Mouse (Mus musculus): Measurements from ENCODE around the gene Fam166b. TPM values are rescaled to one million over a fixed set of nuclear protein-coding genes. Genes with fewer than 3 reads are reported as not detected.

Gene Fam166b
- polyA plus RNA-seq, 2 experiments = not detected

DNA sequence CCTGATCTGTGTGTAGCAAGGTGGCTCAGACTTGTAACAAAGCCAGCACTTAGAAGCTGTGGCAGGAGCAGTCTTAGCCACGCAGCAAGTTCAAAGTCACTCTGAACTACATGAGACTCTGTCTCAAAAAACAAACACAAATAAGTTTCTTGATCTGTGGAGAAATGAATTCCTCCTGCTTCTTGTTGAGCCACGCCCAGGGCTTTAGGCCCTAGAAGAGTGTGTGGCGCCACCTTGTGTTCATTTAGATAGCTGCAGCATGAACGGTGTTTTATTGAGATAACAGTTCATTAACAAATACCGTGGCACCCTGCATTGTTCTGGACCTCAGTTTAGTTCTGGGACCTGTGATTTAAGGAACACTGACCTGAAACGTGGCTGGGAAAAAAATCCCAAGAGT, 8.6 kb downstream of the Fam166b start:
- Histone ChIP-seq H3K9ac (replicated peaks) (no peak overlapping the region), H3K27me3 (ENCODE audit: control insufficient read depth, insufficient read depth, low read length) (peaks cover 5% of the 10 kb centered on the region; the same call in 1 of the 2 replicates), H3K4me3 (ENCODE audit: insufficient read depth in 1 of 2, low read depth in 2 of 2, low read length in 2 of 2) (no peak overlapping the region), H3K9me3 (ENCODE audit: control insufficient read depth, low read length) (no peaks in the 10 kb centered on the region), H3K4me2 (ENCODE audit: low read depth) (no peak overlapping the region), H3K4me1 (replicated peaks; ENCODE audit: control insufficient read depth in 2 of 2, insufficient read depth in 2 of 2, low read length in 1 of 2) (peaks cover 0 to 10% of the 10 kb centered on the region in 2 experiments; a peak in 2 of 4 replicates), H3K27ac (no peak overlapping the region), H3K36me3 (replicated peaks; ENCODE audit: control insufficient read depth, insufficient read depth, low read depth) (no peaks in the 10 kb centered on the region)
- peak; percentile 52 to 70 (median 63) for DNase-seq (ENCODE audit: low read depth in 3 of 3, low spot score in 3 of 3)
- TF ChIP-seq CTCF (IDR thresholded peaks at IDR 0.05; ENCODE audit: low read depth) (peak; percentile 88), EP300 (IDR thresholded peaks at IDR 0.05; ENCODE audit: low read depth) (no peak)
- 3% methylated on average over 6 of the region's 6 CpGs for WGBS (ENCODE audit: insufficient replicate concordance)
- no peak for ATAC-seq (ENCODE audit: insufficient read depth)

DNA sequence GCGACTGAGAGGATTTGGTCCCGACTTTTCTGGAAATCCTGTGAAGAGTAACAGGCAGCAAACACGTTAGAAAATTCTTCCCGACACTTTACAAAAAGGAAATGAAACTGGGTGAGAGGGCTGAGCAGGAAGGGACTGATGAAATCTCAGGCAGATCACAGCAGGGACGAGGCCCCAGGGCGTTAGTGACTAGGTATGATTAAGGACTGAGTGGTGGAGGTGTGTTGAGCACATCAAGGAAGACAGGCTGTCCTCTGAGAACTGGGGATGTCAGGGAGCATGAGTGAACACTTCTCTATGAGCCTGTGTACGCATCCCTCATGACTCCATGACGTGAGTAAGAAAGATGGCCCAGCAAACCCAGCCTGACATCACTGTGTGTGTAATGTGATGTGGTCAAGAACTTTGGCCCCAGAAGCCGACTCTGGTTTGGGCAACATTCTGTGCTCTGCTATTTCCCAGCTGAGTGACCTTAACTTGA, 9.1 kb downstream of the Fam166b start:
- no peak overlapping the region for H3K4me3 ChIP-seq (ENCODE audit: insufficient read depth in 1 of 2, low read depth in 2 of 2, low read length in 2 of 2)
- TF ChIP-seq EP300 (IDR thresholded peaks at IDR 0.05; ENCODE audit: low read depth) (no peak), CTCF (IDR thresholded peaks at IDR 0.05; ENCODE audit: low read depth) (no peak)
- no peak overlapping the region for H3K27ac ChIP-seq
- H3K4me2 ChIP-seq (ENCODE audit: low read depth) = no peak overlapping the region
- H3K4me1 ChIP-seq (replicated peaks; ENCODE audit: control insufficient read depth in 2 of 2, insufficient read depth in 2 of 2, low read length in 1 of 2) = peaks cover 0 to 10% of the 10 kb centered on the region in 2 experiments; a peak in 2 of 4 replicates
- DNase-seq (ENCODE audit: low read depth in 3 of 3, low spot score in 3 of 3) (no peak), ATAC-seq (ENCODE audit: insufficient read depth) (no peak)
- H3K9me3 ChIP-seq (ENCODE audit: control insufficient read depth, low read length) = no peaks in the 10 kb centered on the region
- H3K36me3 ChIP-seq (replicated peaks; ENCODE audit: control insufficient read depth, insufficient read depth, low read depth) = no peaks in the 10 kb centered on the region
- 44% methylated on average over 9 of the region's 9 CpGs for WGBS (ENCODE audit: insufficient replicate concordance)
- no peak overlapping the region for H3K9ac ChIP-seq (replicated peaks)
- no peaks in the 10 kb centered on the region; the same call in 1 of the 2 replicates for H3K27me3 ChIP-seq (ENCODE audit: control insufficient read depth, insufficient read depth, low read length)

DNA sequence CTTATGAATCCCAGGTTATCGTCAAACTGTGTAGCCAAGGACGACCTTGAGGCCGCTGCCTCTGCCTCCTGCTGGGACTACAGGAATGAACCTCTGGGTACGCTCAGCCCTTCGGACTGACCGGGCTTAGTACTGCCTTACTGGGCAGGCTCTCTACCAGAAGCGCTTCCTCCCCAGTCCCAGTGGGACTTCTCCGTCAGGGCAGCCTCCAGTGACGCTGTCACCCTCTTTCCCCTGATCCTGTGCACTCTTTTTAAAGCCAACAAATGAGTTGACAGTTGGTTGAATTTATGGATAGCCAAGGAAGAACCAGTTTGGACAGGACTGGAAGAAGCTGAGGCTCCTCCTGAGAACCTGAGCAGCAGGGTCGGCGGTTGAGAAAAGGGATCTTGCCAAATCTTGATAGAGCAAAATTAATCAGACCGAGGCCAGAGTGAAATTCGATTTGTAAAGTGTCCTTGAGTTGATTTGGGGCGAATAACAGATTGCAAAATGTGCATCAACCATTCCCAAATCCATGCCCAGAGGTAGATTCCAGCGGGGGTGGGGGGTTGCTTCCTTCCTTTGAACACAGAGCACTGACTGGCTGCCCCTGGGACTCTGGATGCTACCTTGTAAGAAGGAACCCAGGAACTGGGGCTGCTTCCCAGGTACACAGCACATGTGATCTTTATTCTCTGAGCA, 9.8 kb downstream of the Fam166b start:
- 59% methylated on average over 15 of the region's 15 CpGs for WGBS (ENCODE audit: insufficient replicate concordance)
- ATAC-seq (ENCODE audit: insufficient read depth) (no peak), DNase-seq (ENCODE audit: low read depth in 3 of 3, low spot score in 3 of 3) (no peak)
- Histone ChIP-seq H3K4me2 (ENCODE audit: low read depth) (no peak overlapping the region), H3K4me3 (ENCODE audit: insufficient read depth in 1 of 2, low read depth in 2 of 2, low read length in 2 of 2) (no peak overlapping the region), H3K9ac (replicated peaks) (no peak overlapping the region), H3K9me3 (ENCODE audit: control insufficient read depth, low read length) (no peaks in the 10 kb centered on the region), H3K4me1 (replicated peaks; ENCODE audit: control insufficient read depth in 2 of 2, insufficient read depth in 2 of 2, low read length in 1 of 2) (peaks cover 0 to 10% of the 10 kb centered on the region in 2 experiments; a peak in 2 of 4 replicates), H3K27ac (no peak overlapping the region), H3K27me3 (ENCODE audit: control insufficient read depth, insufficient read depth, low read length) (no peaks in the 10 kb centered on the region; the same call in 1 of the 2 replicates), H3K36me3 (replicated peaks; ENCODE audit: control insufficient read depth, insufficient read depth, low read depth) (no peaks in the 10 kb centered on the region)
- TF ChIP-seq EP300 (IDR thresholded peaks at IDR 0.05; ENCODE audit: low read depth) (no peak), CTCF (IDR thresholded peaks at IDR 0.05; ENCODE audit: low read depth) (no peak)

DNA sequence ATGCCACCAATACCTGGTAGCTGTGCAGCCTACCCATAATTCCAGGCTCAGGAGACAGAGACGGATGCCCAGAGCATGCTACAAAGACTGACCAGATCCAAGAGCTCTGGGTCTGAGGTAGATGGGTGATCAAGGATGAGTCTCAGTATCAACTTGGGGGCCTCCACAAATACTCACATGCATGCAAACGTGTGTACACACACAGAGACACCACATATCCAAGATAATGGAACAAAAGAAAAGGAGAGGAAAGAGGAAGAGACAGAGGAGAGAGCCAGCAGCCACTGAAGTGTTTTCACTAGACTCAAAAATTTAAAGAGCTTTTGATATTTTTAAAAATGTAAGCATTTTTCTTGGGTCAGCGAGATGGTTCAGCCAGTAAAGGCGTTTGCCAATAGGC, 10.5 kb downstream of the Fam166b start:
- no peak overlapping the region for H3K27ac ChIP-seq
- no peaks in the 10 kb centered on the region for H3K9me3 ChIP-seq (ENCODE audit: control insufficient read depth, low read length)
- ATAC-seq (ENCODE audit: insufficient read depth) (no peak), DNase-seq (ENCODE audit: low read depth in 3 of 3, low spot score in 3 of 3) (no peak)
- 53% methylated on average over 4 of the region's 4 CpGs for WGBS (ENCODE audit: insufficient replicate concordance)
- no peak overlapping the region for H3K4me2 ChIP-seq (ENCODE audit: low read depth)
- no peaks in the 10 kb centered on the region for H3K36me3 ChIP-seq (replicated peaks; ENCODE audit: control insufficient read depth, insufficient read depth, low read depth)
- H3K4me3 ChIP-seq (ENCODE audit: insufficient read depth in 1 of 2, low read depth in 2 of 2, low read length in 2 of 2) = no peak overlapping the region
- no peaks in the 10 kb centered on the region for H3K27me3 ChIP-seq (ENCODE audit: control insufficient read depth, insufficient read depth, low read length)
- TF ChIP-seq CTCF (IDR thresholded peaks at IDR 0.05; ENCODE audit: low read depth) = no peak
- TF ChIP-seq EP300 (IDR thresholded peaks at IDR 0.05; ENCODE audit: low read depth) = no peak
- peaks cover 0 to 10% of the 10 kb centered on the region in 2 experiments; a peak in 2 of 4 replicates for H3K4me1 ChIP-seq (replicated peaks; ENCODE audit: control insufficient read depth in 2 of 2, insufficient read depth in 2 of 2, low read length in 1 of 2)
- H3K9ac ChIP-seq (replicated peaks) = no peak overlapping the region

DNA sequence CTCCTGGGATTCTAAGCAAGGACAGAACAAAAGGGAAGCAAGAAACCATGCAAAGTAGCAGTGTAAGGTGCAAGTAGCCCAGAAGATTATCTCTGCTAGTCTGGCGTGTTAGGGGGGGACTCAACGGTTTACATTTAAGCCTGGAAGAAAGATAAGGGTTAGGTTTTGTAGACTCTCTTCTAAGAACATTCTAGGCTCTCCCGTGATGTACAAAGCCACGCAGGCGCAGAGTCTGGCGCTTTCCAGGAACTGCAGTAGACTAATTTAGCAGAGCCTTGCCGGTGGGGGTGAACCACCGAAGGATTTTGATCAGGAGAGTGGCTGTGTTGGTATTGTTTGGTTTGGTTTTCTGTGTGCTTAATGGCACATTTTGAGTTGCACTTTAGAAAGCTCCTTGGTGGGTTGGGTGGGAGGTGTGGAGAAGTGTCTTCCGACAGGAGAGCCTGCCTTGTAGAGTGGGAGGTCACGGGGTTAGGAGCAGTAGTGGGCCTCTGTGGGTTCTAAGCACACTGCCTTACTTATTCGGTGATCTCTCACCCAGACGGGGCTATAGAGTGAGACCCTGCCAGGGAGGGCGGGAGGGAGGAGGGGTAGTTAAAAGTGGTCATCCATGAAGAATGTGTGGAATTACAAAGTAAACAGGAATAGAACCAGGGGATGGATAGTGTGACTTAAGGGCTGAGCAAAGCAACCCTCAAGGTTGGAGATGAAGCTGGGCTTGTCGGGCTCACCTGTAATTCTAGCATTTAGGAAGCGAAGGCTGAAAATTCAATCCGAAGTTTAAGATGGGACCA, 11.5 kb downstream of the Fam166b start:
- Histone ChIP-seq H3K27ac (no peak overlapping the region), H3K9me3 (ENCODE audit: control insufficient read depth, low read length) (no peaks in the 10 kb centered on the region), H3K9ac (replicated peaks) (no peak overlapping the region), H3K27me3 (ENCODE audit: control insufficient read depth, insufficient read depth, low read length) (no peaks in the 10 kb centered on the region), H3K36me3 (replicated peaks; ENCODE audit: control insufficient read depth, insufficient read depth, low read depth) (no peaks in the 10 kb centered on the region), H3K4me1 (replicated peaks; ENCODE audit: control insufficient read depth in 2 of 2, insufficient read depth in 2 of 2, low read length in 1 of 2) (peaks cover 0 to 12% of the 10 kb centered on the region in 2 experiments; a peak in 2 of 4 replicates), H3K4me2 (ENCODE audit: low read depth) (no peak overlapping the region), H3K4me3 (ENCODE audit: insufficient read depth in 1 of 2, low read depth in 2 of 2, low read length in 2 of 2) (no peak overlapping the region)
- DNase-seq (ENCODE audit: low read depth in 3 of 3, low spot score in 3 of 3) (peak in 2 of 3 experiments; percentile 34 to 36), ATAC-seq (ENCODE audit: insufficient read depth) (peak; percentile 71; the same call in 1 of the 2 replicates)
- TF ChIP-seq CTCF (IDR thresholded peaks at IDR 0.05; ENCODE audit: low read depth) = no peak
- TF ChIP-seq EP300 (IDR thresholded peaks at IDR 0.05; ENCODE audit: low read depth) = peak; percentile 67
- 41% methylated on average over 16 of the region's 16 CpGs for WGBS (ENCODE audit: insufficient replicate concordance)
